Mouse (Mus musculus): Measurements from ENCODE around the gene Selenos.

Gene Selenos

DNA sequence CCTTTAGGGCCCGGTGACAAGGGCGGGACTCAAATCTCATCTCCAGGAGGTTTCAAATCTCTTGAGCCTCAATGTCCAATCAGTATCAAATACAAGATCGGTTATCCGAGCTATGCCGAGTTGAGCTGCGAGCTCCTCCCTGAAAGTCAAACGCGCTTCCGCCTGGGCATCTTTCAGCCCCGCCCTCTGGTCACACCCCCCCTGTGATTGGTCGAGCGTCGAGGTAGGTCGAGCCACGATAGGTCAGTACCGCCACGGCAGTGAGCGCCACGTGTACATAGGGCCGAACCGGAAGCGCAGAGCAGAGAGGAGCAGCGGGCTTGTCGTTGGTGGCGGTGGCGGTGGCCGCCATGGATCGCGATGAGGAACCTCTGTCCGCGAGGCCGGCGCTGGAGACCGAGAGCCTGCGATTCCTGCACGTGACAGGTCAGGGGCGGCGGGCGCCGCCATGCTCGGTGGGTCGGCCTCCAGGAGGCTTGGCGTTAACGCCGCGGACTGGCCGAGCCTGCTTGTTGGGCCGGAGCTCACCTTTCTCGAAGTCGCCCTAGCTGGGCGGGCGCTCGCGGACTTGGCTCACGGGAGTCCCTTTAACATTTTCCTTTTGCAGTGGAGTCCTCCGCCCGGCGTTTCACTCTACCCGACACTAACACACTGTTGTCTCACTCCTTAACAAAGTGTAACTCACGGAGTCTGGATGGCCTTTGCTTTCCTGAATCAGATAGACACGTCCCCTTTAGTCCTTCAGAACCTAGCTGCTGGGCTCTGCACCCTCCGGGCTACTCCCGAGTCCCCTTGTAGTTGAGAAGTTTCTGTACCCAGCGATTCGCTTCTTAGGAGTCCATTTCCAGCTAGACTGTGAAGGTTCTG lies at the start of gene Selenos:
Gene Selenos, plus strand, starts transcription at position 286 of the 867 bp plus-strand sequence.
- peak; percentile 96 for DNase-seq (ENCODE audit: low spot score)

GRCm38 (mm10) chr7:66036809-66037208 lies 42.6 kb upstream of the Selenos start:
- no peak for DNase-seq (ENCODE audit: low spot score)

DNA sequence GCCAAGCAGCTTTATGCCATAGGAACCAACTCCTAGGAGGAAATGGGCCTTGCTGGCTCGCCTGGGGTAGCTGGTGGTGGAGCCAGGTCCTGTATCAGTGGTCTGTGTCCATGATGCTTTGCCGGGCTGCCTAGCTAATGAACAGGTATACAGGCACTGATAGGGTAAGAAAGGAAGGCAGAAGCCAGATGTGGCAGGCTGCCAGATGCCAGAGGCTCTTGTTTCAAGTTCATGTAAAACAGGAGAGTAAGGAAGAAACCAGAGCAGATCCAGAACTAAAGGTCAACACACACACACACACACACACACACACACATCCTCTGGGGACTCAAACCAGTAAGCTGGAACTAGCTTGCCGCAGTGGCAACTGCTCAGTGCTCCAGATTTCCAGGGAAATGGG lies 41.2 kb upstream of the Selenos start:
- DNase-seq (ENCODE audit: low spot score): peak; percentile 13

- no peak for DNase-seq (ENCODE audit: low spot score)
Observed at GRCm38 (mm10) chr7:66038730-66039129, 40.7 kb upstream of the Selenos start.

DNA sequence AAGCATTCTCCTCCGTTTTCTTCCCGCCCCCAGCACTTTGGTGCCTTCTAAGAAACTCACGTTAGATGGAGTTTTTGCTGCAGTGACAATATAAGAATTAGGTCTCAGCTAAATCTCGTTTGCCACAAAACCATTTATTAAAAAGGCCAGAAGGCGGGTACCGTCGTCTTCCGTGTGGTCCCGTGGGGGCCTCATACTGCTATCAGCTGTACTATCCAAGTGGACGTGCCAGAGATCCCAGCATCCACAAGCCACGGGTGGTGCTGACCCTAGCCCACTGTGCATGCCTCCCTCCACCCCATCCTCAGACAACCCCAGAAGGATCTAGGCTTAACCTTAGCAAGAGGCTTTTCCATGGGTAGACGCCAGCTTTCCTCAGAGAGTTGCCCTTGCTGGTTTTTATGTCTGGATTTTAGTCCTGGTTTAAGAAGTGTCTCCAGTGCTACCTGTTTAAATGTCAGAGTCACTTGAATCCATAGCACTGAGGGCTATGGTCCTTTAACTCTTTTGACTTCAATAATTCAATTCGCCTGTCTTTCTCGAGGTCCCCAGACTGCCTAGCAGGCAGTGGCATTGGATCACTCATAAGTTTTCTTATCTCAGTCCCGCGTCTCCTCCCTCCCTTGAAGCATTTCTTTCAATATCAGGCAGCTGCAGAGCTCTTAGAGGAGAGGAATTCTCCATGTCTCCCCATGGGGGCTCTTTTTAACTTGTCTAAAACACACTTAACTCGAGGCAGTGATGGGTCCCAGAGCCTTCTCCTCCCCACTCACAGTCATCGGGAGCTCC lies 39.2 kb upstream of the Selenos start:
- DNase-seq (ENCODE audit: low spot score): no peak

- DNase-seq (ENCODE audit: low spot score): no peak
Observed at GRCm38 (mm10) chr7:66043552-66044459, 35.6 kb upstream of the Selenos start, which contains the start of gene Gm45213. Gene Gm45213 (plus strand): TSS chr7:66043602.

DNA sequence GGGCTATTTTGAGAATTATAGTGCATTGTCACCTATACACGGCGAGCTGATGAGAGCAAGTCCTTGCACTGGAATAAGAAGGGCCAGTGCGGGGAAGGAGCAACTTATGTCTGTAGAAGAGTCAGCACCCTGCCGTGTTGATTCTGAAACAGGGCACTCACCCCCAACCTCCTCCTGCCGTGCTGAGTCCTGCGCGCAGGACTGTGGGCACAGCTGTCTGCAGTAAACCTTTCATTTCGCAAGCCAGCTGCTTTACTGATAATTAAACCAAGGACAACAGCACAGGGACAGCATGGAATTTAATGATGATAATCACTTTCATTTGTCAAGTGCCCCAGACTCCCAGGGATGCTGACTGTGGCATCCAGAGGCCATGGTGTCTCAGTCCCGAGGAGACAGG lies 34.8 kb upstream of the Selenos start:
- no peak for DNase-seq (ENCODE audit: low spot score)

GRCm38 (mm10) chr7:66046921-66047918 lies 32.2 kb upstream of the Selenos start:
- DNase-seq (ENCODE audit: low spot score): peak; percentile 29

DNA sequence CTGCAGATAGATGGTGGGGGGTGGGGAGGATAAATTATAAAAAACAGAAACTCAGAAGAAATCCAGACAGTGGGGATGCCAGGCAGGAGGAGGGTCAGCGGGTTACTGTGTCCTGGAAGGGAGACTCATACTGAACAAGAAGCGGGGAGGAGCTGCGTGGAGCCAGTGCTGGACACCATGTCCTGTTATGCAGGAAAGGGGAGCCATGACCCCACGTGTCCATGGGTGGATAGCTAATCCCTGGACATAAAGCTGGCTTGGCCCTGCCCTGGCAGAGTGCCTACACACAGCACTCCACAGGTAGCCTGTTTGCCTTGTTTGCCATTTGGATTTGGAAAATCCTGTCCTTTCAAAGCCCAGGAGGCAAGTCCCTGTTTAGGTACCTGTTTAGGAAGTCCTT lies 31.5 kb upstream of the Selenos start:
- no peak for DNase-seq (ENCODE audit: low spot score)

DNA sequence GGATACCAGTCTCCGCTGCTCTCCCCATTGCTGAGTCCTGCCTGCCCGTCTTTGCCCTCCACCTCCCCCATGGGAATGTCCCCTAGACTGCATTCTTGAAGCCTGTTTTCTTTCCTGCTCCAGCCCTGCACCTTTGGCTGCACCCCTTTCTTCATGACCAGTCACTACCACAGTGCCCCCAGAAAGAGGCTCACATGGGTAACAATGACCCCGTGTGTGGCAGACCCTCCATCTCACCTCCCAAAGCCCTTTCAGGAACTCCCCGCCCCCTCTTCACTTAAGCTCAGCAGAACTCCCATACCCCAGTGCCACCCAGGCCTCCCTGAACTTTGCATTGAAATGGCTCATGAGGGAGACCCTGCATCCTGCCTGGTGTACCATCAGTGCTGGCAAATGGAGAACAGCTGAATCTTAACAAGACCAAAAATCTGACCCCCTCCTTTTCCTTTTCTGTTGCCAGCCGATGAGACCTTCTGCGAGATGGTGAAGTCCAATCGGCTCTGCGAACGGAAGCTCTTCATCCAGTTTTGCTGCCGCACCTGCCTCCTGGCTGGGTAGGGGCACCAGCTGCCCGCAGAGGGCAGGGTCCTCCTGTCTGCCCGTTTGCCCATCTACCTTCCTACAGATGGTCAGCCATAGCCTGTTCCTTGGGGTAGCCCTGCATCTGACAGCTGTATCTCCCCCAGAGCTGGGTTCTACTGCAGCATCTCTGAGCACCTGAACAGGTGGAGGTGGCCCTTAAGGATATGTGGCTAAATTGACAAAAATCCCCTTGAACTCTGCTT lies 30.8 kb upstream of the Selenos start:
- no peak for DNase-seq (ENCODE audit: low spot score)

GRCm38 (mm10) chr7:66053946-66054483 lies 25.4 kb upstream of the Selenos start:
- DNase-seq (ENCODE audit: low spot score): no peak

GRCm38 (mm10) chr7:66055356-66055755 lies 24.1 kb upstream of the Selenos start:
- peak; percentile 63 for DNase-seq (ENCODE audit: low spot score)

GRCm38 (mm10) chr7:66058703-66059102 lies 20.7 kb upstream of the Selenos start, which contains the start of gene Snrpa1:
Gene Snrpa1 (plus strand): TSS chr7:66059003.
- no peak for DNase-seq (ENCODE audit: low spot score)

DNA sequence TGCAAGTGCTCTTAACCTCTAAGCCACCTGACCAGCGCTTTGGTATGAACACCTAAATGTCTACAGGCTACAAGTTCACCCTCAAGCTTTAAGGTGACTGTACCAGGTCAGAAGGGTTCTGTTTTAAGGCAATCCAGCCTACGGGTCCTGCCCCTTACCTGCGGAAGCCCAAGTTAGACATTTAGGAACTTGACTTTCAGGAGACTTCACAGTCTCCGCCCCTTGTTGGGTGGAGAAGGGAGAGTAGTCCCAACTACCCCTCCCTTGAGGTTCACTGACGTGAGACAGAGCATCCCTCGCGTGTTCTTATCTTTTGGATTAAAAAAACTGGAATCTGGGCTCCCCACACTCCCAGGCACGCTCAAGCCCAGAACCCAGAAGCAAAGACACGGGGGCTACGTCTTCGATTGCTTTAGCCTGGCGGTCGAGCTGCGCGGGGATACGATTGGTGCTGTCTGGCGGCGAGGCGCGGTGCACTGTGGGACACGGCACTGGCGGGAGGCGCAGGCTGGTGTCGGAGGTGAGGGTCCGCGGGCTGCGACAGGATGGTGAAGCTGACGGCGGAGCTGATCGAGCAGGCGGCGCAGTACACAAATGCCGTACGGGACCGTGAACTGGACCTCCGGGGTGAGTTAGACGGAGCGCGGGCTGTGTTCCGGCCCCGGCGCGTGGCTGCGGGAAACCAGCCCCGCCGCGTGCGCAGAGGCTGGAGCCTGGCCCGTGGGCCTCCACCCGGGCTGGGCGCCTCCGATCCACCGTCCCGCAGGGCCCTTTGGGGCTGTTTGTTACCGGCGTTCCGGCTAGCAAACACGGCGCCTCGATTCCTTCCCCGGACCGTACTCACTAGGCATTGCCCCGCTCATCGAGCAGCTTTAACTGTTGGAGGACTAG lies 19.1 kb upstream of the Selenos start:
- DNase-seq (ENCODE audit: low spot score): peak; percentile 71

DNA sequence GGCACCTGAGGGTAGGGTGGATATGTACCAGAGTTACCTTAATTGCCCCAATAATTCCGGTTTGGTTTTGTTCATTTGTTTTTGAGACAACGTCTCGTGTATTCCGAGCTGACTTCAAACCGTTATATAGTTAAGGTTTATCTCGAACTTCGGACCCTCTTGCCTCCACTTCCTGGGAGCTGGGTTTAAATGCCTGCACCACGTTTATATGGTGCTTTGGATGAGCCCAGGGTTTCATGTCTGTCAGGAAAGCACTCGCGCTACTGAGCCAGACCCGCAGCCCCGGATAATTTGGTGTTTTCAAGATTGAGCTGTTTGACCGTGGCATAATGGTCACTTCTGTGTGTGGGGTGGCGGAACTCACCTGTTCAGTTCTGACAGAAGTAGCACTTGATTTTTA lies 18.4 kb upstream of the Selenos start:
- no peak for DNase-seq (ENCODE audit: low spot score)

DNA sequence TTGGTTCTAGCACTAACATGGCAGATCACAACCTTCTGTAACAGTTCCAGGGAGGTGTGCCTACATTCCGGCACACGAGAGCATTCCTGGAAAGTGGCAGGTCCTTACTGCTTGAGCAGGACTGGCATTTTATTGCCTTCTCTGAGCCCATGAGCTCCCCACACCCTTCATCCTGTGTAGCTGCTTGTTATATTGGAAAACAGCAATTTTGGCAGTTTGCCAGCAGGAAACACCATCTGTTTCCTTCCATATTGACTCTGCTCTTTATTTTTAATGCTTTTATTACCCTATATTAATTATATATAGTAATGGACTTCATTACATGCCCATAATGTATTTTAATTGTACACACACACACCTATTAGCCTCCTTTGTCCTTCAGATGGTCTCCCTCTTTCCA lies 3.0 kb upstream of the Selenos start:
- DNase-seq (ENCODE audit: low spot score): no peak

GRCm38 (mm10) chr7:66080231-66080613 lies 773 bp downstream of the Selenos start:
- peak; percentile 17 for DNase-seq (ENCODE audit: low spot score)

GRCm38 (mm10) chr7:66083757-66084156 lies 4.3 kb downstream of the Selenos start:
- no peak for DNase-seq (ENCODE audit: low spot score)

GRCm38 (mm10) chr7:66084546-66084945 lies 5.1 kb downstream of the Selenos start:
- DNase-seq (ENCODE audit: low spot score): peak; percentile 42

All from adipocyte (in vitro differentiated cells).